Mouse (Mus musculus) heart, adult 11 months (tissue): ENCODE data around the gene Amfr.
"Not testable (repeated sequence)": the region's sequence is repeated elsewhere in the genome, so short reads cannot be mapped to it uniquely, and the experiment has no call there.

Experiments used
- DNase-seq: peaks from one replicate; pipeline ENCODE4 v3.0.0; 2022

Amfr gene

GRCm38 (mm10) chr8:94012013-94012951, at the start of gene Amfr:
Amfr (minus strand) TSS chr8:94012842.
- DNase-seq = peak; percentile 96

GRCm38 (mm10) chr8:94057157-94057854, 44.7 kb upstream of the Amfr start:
- peak; percentile 74 for DNase-seq

DNA sequence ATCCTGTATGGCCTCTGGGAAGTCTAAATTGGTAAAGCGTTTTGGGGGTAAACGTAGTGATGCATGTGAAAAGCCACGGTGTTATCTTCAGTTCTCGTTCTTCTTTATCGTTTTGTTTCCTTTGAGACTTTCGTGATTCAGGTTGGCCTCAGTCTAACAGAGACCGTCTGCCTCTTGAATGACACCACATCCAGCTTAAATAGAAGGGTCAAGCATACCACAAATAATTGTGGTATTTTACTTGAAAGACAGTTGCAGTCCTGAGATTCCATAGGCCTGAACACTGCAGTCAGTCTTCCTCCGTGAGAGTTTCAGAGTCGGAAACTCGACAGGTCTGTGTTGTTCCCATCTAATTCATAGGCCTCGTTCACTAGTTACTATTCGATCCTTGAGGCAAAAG, 40.1 kb upstream of the Amfr start:
- DNase-seq = no peak

- peak; percentile 71 for DNase-seq
These were observed 35.2 kb upstream of the Amfr start for GRCm38 (mm10) chr8:94047845-94048244.

- DNase-seq = peak; percentile 74
These were observed 25.2 kb upstream of the Amfr start for GRCm38 (mm10) chr8:94037806-94038205.

- peak; percentile 100 for DNase-seq
These were observed 24.4 kb upstream of the Amfr start, which contains the start of the genes Nudt21 and Ogfod1 for GRCm38 (mm10) chr8:94036944-94037524. Nudt21 (minus strand) TSS chr8:94037031. Ogfod1 (plus strand) TSS chr8:94037198.

DNA sequence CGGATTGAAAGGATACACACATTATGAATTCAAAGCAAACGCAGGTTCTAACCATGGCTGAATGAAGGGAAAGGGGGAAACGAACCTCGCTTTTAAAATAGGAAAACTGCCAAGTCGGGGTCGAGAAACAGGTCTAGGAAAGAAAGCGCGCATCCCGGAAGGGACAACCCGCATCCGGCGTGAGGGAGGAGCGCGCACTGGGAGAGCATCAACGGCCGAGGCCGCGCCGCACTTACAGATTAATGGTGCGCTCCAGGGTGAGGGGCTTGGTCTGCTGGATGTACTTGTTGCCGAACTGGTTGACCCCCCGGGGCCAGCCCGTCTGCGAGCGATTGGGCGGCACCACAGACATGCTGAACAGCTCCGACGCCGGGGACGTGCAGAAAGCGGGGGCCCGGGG, 23.9 kb upstream of the Amfr start:
- not testable (repeated sequence) for DNase-seq

DNA sequence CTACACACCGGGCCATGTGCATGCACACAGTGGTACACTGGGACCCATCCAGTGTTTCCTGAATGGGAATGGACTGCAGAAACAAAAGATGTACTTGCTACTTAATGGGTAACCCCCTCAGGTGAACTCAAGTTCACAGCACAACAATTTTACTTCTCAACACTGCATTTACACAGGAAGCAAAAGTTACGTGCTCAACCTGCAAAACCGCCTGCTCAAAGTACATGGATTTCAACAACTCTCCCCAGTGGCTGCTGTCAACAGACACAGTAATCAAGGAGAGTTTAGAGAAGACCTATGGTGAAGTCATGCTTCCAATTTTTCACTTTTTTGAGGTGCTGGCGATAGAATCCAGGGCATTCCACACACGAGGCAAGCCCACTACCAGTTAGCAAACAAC, 22.6 kb upstream of the Amfr start:
- DNase-seq = peak; percentile 79

DNA sequence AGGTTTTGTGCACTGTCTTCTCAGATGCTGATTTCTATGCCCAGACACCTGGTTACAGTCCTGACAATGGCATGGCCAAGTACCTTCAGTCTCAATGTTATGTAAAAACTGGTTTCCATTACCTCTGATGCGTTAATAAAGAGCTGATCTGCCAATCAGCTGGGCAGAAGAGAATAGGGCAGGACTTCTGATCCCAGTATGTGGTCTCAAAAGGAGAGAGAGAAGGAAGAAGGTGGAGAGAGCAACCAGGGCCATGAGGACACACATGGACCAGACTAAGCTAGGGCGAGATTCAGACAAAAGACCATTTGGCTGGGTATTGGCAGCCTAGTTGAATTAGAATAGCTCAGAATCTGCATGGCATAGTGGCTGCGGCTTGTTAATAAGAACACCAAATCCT, 21.0 kb upstream of the Amfr start:
- DNase-seq = peak; percentile 66

GRCm38 (mm10) chr8:94029701-94030100, 17.1 kb upstream of the Amfr start:
- DNase-seq = peak; percentile 61

- peak; percentile 59 for DNase-seq
These were observed 11.3 kb upstream of the Amfr start for GRCm38 (mm10) chr8:94023916-94024315.

DNA sequence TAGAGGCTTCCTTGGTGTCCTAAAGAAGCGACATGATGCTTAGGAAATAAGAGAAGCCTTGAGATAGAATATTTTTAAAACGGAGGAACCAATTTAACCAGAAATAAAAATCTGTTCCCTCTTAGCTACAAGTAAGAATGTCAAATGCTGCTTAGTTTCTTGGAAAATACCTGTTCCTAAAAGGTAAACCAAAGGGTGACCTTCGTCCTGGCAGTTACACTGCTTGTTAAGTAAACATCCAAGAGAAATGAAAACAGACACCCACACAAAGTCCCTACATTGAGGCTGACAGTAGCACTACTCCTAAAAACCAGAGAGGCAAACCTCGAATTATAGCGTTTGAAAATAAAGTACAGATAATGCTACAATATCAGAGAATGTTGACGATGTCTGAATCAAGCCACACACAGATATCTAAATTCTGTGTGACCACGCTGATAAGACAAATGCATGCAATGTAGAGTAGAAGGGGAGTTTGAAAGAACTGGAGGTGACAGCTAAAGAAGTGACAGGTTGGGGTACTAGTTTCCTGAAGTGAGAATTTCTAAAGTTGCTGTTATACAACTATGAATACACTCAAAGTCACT, 477 bp upstream of the Amfr start:
- no peak for DNase-seq

DNA sequence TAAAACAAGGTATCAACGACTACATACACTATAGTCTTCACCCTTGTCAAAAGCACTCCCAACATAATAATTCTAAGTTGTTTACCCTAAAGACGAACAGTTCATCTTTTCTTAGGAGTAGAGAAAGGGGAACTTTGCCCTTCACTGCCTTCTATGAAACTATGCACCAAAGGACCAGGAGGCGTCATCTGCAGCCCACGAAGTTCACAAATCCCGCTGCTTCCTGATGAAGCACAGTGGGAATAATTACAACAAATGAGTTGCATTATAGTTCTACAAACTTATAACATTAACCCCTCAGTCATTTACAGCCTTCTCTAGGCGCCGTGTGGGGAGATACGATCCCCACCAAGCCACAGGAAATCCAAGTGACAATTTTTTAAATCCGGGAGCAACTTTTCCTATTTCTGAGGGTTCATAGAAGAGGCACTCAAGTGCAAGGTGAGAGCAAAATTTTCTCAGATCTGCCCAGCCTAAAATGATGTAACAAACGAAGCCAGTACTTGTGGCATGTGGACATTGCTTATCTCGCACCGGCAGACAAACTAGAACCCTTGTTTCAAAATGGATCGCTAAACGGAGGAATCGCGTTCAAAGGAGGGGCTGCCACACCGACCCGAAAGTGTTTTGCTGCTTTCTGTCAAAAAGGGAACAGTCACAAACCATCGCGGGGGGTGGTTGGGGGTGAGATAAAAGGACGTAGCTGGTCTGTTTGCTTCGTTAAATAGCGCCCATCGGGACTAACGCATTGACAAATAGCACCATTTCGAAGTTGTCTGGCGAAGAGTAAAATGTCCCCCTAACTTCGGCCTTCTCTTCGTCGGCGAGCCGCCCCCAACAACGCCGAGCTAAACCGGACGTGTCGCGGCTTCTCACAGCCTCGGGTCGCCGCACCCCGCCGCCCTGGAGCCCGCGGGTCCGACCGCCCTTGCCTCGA, 1.3 kb downstream of the Amfr start:
- peak; percentile 79 for DNase-seq

DNA sequence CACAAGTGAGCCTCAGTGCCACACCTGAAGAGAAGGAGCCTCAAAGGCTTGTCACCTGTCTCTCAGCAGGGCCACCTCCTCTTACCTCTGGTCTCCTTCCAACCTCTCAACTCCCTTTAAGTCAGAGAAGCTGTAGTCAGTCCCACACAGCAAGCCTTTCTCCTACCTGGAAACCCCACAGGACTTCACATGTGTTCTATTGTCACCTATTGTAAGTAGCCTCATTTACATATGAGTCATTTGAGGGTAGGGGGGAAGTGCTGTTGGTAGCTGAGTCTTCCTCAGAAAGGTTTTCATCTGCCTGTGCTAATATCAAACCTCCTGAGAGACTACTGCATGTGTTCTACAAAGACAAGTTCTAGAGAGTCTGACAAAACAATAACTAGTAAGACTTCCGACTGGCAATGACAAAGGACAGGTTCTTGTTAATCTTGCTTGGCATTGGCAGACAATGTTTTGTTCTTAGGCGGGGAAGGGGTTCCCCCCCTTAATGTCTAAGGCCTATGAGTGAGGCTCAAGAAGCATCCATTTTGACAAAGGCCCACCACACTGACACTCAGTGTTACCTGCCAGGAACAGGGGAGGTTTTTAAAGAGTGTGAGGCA, 2.4 kb downstream of the Amfr start:
- DNase-seq = peak; percentile 80

DNA sequence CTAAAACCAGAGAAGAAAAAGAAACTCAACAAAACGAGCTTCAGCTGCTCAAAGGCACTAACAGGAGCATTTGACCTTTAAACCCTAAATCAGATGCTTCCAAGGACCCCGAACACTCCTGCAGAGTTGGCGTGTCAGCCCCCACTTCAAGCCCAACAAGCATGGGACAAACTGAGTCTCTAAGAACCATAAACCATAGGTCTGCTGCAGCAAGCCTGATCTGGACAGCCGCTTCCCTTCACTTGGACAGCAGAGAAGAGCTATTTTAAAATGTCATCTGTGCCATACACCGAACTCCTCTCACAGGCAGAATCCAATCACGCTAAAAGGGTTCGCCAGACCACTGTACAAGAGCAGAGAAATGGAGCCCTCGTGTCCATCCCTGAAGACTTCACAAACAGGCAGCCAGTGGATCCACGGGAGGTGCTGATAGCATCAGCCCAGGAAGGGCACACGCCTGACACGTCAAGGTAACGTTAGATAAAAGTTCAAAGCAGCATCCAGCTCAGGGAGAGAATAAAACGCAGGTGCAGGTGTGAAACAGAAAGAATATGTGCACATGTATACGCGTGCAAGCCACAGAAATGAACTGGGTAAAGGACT, 3.3 kb downstream of the Amfr start:
- DNase-seq = peak; percentile 84

- peak; percentile 41 for DNase-seq
These were observed 8.5 kb downstream of the Amfr start for GRCm38 (mm10) chr8:94004139-94004538.

- no peak for DNase-seq
These were observed 13.7 kb downstream of the Amfr start for GRCm38 (mm10) chr8:93998961-93999360.

GRCm38 (mm10) chr8:93989739-93990138, 22.9 kb downstream of the Amfr start:
- peak; percentile 53 for DNase-seq

DNA sequence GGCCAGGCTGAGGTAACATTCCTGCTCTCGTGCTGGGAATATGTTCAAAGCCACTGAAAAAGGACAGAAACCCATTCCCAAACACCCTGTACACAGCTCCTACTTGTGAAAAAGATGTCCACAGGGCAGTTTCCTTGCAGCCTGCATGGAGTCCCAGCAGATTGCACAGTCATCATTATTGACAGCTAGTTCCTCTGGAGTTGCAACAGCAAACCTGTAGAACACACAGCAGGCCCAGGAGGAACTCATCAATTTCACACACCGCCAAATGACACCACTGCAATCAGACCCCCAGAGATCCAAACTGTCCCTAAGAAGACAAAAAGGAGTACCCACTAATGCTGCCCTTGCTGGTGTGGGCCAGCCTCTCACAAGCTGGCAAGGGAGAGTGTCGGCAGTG, 27.9 kb downstream of the Amfr start:
- DNase-seq = peak; percentile 71

DNA sequence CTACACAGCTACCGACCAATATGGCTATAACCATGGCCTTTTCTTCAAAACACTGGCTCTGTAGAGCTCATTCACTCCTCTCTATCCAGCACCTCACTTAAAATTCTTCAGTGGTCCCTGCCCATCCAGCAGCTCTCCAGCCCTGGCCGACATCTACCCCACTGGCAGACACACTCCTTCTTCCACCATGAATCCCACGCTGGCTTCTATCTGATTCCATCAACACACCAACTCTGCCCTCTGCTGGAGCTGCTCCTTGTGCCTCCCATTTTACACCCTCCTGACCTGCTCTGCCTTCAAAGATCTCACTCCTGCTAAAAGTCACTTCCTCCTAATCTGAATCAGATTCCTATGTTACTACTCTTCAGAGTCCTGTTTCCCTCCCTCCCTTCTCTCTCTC, 28.8 kb downstream of the Amfr start:
- peak; percentile 82 for DNase-seq

DNA sequence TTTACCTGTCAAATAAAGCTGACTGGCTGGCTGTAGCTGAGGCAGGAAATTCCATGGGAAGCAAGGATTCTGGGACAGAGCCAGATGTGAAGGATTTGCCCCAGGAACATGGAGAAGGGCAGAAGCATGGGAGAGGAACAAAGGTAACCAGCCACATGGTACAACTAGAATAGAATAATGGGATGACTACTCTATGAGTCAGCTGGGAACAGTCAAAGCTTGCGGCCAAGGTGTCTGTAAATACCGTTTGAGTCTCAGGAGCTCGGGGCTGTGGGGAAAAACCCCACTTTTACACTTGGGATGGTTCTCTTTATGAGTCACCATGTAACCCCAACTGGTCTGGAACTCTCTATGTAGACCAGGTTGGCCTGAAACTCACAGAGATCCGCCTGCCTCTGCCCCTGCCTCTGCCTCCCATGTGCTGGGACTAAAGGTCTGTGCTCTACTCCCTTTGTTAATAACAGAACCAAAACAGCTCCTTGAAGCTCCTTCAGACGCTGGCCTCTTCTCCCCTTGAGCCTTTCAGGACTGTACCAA, 30.9 kb downstream of the Amfr start:
- peak; percentile 68 for DNase-seq
